Mouse (Mus musculus) gastrocnemius, adult 18-20 months (tissue): ENCODE results near the gene Abcc5. TPM values are rescaled to one million over a fixed set of nuclear protein-coding genes. Genes with fewer than 3 reads are reported as not detected.
A peak's percentile ranks its signal among the peaks of the same experiment; 100 is the strongest.
"Not testable (repeated sequence)": the region's sequence is repeated elsewhere in the genome, so short reads cannot be mapped to it uniquely, and the experiment has no call there.

Source experiments
- DNase-seq: peaks from one replicate; pipeline ENCODE4 v3.0.0; 2021; ENCODE audit warnings: low spot score
- long read RNA-seq, 2 experiments: library from polyadenylated mRNA; stranded (forward); transcript quantifications; one replicate each; pipeline ENCODE4 v2.0.0; 2021
- total RNA-seq, 2 experiments: library from RNA; stranded (reverse); gene quantifications; 2 replicates each; pipeline ENCODE4 v1.2.3; 2021

Abcc5 gene
- 10 to 100 TPM; 54.0 to 56.5 TPM for total RNA-seq
- long read RNA-seq, experiment 1, full-length matches to known transcripts: 28 of 53 reads
- long read RNA-seq, experiment 1, partial matches to known transcripts: 20 of 53 reads
- long read RNA-seq, experiment 1, other reads (novel, unspliced or antisense): 5 of 53 reads
- long read RNA-seq, experiment 2, full-length matches to known transcripts: 17 of 40 reads
- long read RNA-seq, experiment 2, partial matches to known transcripts: 12 of 40 reads
- long read RNA-seq, experiment 2, other reads (novel, unspliced or antisense): 11 of 40 reads

DNA sequence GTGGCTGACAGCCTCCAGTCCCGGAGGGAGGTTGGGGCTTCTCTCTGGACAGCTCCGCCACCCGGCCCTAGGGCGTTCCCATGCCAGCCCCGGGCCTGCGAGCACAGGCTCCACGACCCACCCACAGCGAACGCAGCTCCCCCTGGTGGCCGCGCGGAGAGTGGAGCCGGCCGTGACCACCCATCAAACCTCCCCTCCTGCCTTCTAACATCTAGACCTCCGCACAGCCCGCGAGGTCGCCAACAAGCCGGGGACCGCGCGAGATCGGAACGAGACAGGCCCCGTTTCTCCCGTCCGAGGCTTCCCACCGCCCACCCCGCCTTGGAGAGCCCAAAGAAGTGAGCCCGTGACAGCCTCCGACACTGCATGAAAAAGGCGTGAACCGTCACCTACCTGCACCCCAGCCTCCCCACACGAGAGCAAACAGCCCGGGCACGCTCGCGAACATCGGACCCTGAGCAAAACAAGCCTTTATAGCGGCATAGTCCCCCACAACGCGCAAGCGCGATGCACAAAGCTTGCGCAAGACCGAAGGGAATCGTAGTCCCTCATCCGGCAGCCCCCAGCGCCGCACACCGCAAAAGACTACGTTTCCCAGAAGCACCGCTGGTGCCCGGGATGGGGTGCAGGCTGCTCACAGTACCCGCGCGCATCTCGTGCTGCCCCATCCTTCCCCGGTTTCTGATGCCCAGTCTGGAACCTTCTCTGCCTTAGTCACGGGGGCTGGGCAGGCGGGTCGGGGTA lies at the start of gene Abcc5:
TSS of gene Abcc5 (minus strand) at position 540 of the 744 bp plus-strand sequence.
- DNase-seq: peak; percentile 92

DNA sequence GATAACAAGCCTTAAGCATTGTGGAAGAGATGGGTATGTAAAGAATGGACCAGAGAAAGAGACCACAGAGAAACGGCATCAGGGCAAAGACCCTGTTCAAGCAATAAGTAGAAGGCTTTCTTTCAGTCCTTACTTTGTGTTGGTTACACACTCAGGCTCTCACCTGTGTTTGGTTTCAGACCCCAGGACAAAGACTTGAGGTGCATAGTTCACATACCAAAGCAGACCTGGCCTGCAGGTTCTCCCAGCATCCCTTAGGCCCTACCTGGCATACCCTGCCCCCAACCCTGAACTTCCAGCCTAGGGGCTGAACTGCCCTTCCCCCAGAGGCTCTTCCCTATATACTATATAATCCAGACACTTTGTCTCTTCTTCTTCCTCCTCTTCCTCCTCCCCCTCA lies 49.1 kb upstream of the Abcc5 start:
- DNase-seq: no peak

DNA sequence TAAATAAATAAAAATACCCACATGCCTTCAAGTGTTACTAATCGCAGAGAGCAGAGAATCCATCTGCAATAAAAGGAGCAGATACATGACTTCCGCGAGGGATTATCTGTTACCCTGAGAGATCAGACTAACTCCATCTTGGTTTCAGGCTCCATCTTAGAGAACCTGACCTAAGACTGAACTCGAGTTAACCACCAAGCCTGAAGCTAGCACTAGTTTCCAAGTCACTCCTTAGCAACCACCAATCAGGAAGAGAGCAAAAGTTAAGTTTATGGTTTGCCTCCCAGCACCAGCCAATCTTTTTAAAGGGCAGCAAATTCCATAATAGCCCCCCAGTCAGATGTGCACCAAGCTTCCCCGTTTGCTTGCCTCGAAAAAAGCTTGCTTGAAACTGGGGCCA lies 48.6 kb upstream of the Abcc5 start:
- DNase-seq: no peak

DNA sequence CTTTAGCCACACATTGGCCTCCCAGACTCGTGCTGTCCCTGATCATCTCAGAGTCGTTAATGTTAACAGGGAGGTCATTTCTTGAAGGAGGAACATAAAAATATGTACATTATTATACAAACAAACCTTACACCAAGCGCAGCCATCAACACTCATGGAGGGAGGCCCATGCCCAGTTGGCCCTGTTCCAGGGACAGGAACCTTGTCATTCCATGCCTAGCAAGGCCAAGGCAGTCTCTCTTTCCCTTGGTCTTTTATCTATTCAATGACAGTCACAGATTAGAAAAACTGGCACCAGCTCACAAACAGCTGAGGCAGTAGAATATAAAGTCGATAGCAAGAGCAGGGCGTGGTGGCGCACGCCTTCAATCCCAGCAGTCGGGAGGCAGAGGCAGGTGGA lies 48.0 kb upstream of the Abcc5 start:
- DNase-seq: no peak

DNA sequence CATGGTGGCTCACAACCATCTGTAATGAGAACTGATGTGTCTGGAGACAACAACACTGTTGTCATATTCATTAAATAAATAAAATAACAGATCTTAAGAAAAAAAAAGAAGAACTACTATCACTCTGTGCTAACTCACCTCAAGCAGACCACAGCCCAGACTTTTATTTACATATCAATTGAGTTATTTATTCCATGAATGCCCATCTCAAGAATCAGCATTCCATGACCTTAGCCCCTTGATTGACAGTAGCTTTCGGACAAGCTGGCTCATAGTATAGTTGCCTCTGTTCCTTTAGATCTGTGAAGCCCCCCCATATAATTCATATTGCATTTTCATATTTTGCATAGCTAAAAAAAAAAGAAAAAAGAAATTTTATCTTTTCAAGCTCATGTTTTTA lies 47.6 kb upstream of the Abcc5 start:
- DNase-seq: no peak

DNA sequence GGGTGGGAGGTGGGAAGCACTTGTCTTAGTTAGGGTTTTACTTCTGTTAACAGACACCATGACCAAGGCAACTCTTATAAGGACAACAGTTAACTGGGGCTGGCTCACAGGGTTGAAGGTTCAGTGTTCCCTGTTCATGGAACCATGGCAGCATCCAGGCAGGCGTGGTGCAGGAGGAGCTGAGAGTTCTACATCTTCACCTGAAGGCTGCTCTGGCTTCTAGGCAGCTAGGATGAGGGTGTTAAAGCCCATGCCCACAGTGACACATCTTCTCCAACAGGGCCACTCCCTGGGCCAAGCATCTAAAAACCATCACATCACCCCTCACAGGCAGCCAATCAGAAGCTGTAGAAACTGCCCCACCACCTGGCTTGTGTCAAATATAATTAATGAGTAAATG lies 45.5 kb upstream of the Abcc5 start:
- no peak for DNase-seq

DNA sequence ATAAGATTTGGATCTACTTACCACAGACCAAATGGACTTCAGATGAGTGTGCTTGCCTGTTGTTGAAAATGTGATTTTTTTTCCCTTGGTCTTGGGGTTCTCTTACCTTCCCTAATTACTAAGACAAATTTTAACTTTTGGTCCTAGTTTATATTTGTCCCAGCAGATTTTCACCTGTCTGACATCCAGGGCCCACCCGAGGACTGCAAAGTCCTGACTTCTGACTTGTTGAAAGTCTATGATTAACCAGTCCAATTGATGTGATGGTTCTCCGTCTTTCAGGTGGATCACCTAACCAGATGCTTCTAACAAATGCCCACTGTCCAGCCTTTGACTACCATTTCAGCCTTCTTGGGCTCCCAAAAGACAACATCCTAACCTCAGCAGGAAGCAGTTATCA lies 44.8 kb upstream of the Abcc5 start:
- DNase-seq: no peak

DNA sequence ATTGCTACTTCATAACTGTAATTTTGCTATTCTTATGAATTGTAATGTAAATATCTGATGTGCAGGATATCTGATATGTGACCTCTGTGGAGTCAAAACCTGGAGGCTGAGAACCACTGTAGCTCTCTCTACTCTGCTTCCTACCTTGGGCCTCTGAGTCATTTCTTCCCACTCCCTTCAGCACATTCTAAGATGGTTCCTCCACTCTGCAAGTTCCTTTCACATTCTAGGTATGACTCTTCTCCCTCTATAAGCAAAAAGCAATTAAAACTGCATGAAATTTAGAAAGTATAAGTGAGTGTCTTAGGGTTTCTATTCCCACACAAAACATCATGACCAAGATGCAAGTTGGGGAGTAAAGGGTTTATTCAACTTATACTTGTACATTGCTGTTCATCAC lies 38.5 kb upstream of the Abcc5 start:
- no peak for DNase-seq

DNA sequence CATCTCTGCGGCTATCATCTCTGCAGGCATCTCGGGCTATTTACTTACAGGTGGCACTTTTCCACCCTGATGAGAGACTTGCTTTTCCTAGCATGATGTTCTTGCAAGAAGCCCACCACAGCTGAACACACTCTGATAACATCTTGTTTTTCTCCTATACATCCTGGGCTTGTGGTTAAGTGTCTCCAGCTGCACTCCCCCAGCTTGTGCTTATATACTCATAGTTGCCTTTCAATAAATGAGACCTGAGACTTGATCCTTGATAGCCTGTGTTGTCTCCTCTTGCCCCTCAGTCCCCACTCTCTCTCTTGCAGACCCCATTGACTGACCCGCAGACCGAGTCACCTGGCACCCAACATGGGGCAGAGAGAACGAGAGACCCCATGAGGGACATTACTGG lies 32.5 kb upstream of the Abcc5 start:
- not testable (repeated sequence) for DNase-seq

DNA sequence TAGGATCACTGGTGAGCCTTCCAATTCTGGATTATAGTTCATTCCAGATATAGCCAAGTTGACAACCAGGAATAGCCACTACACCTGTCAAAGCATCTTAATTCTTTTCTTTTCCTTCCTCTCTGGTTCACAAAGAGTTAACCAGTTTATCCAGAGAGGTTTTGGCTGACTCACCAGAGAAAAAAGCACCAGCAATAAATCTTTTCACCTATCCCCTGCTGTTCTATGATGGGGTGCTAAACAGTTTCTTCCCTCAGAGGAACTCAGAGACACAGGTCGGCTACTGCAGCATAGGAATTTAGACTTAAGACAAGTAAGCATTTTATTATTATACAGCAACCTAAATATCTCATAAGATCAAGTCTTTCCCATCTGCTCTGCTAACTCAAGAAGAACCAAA lies 29.9 kb upstream of the Abcc5 start:
- DNase-seq: no peak

DNA sequence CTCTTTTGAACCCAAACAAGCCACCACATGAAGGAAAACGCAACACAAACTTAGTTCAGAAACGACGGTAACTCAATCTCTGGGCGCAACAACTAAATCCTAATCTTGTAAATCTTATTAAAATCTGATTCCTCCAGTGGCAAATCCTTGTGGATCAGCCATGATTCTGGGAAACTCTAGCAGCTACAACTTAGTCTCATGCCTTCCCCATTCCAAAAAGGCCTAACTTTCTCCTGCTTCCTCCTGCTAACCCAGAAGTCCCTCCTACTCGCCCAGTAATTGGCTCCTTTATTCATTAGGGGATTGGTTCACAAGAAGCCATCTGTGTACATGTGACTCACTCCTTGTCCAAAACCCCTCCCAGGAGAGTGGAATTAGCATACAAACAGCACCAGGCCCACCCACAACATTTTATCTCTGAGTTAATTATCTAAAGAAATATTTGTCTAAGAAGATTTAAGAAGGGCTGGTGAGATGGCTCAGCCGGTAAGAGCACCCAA lies 28.0 kb upstream of the Abcc5 start:
- DNase-seq: no peak

DNA sequence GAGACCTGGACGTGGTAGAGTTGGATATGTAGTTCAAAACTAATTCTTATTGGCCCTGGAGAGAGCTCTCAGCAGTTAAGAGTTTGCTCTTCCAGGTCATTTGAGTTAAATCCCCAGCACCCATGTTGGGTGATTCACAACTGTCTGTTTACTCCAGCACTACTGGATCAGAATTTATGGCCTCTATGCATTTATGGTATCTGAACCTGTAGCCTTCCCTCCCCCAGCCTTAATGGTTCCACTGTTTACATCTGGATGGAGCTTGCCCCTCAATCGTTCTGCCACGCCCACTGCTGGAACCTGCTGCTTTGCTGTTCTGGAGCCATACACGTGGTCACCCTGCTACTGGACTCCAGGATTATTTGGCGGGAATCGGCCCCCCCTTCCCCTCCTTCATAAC lies 25.6 kb upstream of the Abcc5 start:
- no peak for DNase-seq

DNA sequence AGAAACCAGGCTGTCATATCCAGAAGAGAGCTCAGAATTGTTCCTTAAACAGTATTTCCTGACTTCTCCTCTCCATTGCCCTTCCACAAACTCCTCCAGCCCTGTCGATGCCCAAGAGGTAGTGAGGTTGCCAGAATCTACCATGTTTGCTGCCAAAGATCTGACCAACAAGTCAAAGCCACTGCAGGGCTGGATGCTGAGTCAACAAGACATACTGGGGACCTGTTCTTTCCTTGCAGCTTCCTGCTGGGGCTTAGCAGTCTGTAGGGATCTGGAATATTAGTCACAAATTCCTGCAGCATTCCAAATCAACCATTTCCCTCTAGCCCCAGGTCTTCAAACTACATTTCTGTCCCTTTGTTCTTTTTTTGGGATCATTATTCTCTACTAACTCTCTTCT lies 19.7 kb upstream of the Abcc5 start:
- DNase-seq: no peak

DNA sequence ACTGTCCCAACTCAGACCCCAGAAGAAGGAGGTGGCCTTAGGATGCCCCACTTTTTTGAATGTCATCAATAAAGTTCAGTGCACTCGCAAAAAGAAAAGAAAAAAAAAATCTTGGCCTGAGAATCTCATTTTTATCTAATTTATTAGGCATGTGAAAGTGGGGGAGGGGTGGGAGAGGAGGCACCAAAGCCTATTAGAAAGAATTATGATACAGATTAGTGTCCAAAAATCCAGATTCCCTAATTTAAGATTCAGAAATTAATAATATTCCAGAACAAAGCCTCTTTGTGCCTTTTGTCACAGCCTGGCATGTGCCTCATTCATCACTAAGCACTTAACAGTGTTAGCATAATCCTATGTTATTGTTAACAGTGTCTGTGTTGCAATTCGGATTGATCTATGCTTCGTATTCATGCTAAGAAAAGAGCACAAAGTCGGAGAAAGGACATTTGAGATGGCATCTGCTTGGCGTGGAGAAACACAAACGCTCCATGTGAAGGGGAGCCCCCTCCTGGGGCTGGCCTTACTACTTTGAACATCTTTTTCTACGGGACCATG lies 18.7 kb upstream of the Abcc5 start:
- DNase-seq: no peak

DNA sequence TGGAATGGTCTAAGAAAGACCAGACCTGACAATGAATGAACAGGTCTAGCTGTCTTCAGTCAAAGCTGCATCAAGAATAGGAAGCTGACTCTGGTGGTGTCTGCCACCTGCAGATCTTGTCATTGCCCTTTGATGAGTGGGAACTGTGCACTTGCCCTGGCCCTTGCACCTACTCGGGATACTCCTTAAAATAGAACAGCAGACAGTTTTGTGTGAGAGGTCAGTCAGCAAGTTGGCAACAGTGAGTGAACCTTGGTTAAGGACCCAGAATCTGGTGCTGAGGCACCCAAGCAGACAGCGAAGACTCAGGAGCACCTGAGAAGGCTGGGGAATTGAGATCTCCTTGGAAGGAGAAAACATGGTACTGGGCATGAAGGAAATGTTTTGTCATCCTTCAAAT lies 16.7 kb upstream of the Abcc5 start:
- DNase-seq: peak; percentile 26

DNA sequence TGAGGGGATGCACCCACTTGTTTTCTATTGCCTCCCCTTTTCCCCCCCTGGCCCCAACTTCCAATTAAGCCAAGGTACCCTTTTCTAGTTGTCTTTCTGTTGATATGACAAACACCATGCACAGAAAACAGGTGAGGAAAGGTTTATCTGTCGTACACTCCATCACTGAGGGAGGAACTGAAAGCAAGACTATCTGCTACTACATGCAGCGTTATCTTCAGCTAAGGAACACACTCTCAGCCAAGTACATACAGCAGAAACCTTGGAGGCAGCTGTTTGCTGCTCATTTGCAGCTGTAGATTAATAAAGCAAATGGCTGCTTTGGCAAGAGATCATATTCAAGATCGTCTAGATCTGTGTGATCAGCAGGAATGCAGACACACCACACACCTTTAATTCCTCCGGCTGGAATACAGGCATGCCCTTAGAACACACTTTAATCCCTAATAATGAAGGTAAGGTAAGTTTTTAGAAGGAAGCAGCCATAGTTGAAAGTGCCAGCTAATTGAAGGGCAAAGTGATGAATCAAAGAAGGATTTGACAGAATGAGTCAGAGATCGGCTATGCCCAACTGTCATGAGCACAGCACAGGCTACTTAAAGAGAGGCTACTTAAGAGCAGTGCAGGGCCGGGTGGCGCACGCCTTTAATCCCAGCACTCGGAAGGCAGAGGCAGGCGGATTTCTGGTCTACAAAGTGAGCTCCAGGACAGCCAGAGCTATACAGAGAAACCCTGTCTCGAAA lies 12.7 kb upstream of the Abcc5 start:
- no peak for DNase-seq

DNA sequence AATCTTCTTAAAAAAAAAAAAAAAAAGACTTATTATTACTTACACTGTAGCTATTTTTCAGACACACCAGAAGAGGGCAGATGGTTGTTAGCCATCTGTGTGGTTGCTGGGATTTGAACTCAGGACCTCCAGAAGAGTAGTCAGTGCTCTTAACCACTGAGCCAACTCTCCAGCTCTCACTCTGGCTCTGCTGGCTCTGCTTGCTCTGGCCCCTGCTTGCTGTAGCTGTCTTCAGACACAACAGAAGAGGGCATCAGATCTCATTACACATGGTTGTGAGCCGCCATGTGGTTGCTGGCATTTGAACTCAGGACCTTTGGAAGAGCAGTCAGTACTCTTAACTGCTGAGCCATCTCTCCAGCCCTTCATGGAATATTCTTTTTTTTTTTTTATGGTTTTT lies 11.9 kb upstream of the Abcc5 start:
- DNase-seq: not testable (repeated sequence)

DNA sequence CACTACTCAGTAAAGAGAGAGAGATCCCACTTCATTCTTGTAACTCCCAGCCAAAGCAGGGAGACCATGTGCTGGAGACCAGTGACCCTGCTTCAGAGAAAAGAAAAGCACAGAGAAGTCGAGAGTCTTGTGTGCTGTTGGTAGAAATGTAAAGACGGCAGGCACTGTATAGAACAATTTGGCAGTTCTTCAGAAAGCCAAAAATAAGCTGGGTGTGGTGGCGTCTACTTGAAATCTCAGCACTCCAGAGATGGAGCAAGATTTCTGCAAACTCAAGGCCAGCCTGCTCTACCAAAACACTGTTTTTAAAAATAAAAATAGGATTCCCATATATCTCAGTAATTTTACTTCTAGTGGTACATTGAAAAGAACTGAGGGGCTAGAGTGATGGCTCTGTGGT lies 10.1 kb upstream of the Abcc5 start:
- DNase-seq: no peak

DNA sequence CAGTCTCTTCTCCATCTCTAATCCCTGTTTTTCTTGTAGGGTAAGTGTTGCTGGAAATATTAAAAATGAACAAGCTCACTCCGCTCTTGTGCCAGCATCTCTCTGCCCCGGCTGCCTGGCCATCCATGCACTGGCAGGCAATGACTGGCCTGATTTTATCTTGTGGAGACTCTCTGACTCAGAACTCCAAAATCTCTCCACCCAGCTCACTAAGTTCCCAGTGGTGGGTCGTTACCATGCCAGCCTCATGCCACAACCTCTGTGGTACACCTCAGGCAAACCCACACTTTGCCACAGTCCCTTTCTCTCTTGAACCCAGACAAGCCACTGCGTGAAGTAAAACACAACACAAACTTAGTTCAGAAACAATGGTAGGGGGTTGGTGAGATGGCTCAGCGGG lies 3.1 kb upstream of the Abcc5 start:
- no peak for DNase-seq

DNA sequence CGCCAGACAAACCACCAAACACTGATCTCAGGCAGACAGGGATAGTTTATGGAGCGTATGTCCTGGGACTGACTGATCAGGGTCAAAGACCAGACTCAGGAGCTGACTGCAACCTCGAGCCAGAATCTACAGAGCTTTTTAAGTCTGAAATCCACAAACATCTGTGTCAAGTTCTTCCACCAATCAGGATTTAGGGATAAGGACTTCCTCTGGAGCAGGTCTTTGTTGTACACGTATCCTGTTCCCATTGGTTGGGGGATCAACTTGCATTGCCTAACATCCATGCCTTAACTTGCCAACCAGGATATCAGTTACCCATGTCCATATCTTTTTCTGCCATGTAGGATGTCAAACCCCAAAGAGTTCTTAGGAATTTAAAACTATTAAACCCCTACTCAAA lies 1.4 kb upstream of the Abcc5 start:
- no peak for DNase-seq

DNA sequence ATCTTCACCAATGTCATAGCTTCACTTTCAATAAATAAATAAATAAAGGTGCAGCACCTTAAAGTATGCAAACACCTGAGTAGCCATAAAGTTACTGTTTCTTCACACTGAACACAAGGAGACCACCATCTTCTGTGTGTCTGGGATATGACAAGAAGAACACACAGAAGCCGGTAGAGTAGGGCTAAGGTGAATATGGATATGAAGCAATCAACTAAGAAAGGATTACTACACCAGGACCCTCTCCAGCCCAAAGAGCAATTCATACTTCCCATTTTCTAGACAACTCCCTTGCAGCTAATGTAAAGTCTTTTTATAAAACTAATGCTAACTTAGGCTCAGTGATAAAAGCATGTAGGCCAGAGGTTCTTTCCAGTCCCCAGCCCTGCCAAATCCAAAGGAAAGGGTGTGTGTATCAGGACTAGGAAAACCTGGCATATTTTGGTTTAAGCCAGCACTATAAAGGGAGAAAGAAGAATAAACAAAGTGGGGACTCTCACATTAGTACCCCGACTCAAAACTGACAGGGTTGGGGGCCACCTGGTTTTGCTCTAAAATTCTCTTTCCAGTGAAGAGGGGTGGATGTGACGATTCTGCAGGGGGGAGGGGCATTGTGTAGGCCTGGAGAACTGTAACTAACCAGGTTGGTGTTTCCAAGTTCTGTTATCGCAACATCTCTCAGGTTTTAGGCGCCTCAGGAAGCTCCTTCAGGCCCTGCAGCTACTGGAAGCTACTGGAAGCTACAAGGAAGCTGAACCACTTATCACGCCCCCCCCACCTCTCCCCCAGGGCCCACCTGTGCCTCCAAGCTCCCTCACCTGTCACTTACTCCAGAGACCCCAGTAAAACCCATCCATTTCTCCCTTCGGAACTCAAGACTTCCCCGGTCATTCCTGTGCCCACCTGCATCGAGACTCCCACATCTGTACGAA lies 1.2 kb downstream of the Abcc5 start:
- no peak for DNase-seq
